Mouse (Mus musculus) thymus, postnatal 0 days (tissue): ENCODE results near the gene Mfap1b. TPM values are rescaled to one million over a fixed set of nuclear protein-coding genes. Genes with fewer than 3 reads are reported as not detected.
"Not testable (repeated sequence)": the region's sequence is repeated elsewhere in the genome, so short reads cannot be mapped to it uniquely, and the experiment has no call there.

Source experiments
- DNase-seq: peaks from one replicate; pipeline ENCODE4 v3.0.0-alpha.2; 2015; ENCODE audit warnings: low spot score
- polyA plus RNA-seq: library from polyadenylated mRNA; unstranded; fragments of >200 nt; fragmentation: Nextera tagmentation; extraction: Ambion mirVana; gene quantifications from 2 replicates; pipeline ENCODE4 v1.2.1, GENCODE M21; 2015

The Mfap1b gene
- polyA plus RNA-seq, 1 experiment from 2014 or later, result 56.2 TPM

DNA sequence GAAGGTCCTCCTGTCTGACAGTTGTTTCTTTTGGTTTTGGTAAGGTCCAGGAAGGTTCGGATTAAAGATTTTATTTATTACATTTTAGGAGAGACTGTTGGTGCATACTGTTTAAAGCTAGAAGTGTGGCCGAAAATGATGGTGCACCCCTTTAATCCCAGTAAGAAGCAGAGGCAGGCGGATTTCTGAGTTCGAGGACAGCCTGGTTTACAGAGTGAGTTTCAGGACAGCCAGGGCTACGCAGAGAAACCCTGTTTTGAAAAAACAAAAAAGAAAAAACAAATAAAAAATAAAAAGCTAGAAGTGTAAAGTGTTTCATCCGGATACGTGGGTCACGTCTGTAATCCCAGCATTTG is 291 bp upstream of the Mfap1b start:
- no peak for DNase-seq

DNA sequence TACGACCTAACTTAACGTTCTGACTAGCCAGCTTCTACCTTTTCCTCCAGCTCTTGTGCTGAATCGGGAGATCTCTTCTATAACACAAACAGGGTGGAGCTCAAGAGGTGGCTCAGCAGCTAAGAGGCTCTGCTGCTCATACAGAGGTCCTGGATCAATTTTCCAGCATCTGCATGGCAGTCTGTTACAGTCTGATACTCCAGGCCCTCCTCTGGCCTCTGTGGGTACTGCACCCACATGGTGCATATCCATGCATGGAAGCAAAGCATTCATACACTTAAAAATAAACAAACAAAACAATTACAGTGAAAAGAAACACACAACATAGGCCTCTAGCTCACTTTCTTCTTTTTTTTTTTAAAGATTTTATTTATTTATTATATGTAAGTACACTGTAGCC is 1.1 kb downstream of the Mfap1b start:
- not testable (repeated sequence) for DNase-seq

GRCm38 (mm10) chr2:121468982-121469381 is 4.9 kb downstream of the Mfap1b start:
- DNase-seq, result not testable (repeated sequence)

DNA sequence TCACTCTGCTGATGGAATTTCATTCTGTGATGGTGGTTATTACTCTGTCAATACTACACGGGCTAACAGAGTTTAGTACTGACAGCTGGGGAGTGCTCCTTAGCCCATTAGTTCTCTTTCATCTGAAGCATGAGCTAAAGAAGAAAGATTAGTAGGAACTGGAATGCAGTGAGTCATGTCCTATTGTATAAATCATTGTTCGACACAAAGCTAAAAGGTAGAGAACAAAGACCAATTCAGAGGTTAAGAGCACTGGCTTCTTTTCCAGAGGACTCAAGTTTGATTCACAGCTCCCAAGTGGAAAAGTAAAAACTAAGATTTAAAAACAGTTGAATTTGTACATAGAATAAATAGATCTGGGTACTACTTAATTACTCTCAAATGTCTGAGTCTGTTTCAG is 13.8 kb downstream of the Mfap1b start:
- DNase-seq, result no peak

DNA sequence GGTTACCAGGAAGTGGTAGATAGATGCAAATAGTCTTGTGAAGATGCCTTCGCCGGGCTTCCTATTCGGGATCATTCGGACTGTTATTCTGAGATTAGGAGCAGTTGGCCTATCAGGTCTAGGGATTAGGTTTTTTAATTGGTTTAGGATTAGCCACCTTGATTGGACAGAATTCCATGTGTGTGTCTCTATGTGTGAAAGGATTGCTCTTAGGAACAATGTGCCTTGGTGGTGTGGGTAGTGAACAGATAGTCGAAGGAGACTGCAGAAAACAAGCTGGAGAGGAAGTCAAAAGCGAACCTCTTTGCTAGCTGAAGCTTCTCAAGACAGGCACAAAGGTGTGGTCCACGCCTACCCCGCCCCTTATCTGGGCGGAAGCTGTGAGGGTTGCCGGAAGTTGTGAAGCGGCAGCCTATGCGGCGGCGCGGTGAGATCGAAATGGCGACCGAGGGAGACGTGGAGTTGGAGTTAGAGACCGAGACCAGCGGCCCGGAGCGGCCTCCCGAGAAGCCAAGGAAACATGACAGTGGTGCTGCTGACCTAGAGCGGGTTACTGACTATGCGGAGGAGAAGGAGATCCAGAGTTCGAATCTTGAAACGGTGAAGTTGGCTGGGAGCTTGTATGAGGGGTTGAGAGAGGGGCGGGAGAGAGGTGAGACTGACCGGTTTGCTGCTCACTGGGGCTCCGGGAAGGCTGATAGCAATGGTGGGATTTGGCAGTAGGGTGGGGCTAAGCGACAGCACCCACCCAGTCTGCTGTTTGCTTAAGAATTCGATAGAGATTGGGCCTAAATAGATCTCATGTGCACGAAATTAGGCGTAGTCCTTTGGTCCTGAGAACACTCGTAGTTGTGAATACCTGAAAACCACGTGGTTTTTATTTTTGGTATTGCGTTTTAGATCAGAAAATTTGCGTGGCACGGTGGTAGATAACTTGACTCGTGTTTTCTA is 16.9 kb downstream of the Mfap1b start, which contains the start of gene Serinc4:
TSS of gene Serinc4 (minus strand) at position 90 of the 951 bp plus-strand sequence.
- peak; percentile 93 for DNase-seq

DNA sequence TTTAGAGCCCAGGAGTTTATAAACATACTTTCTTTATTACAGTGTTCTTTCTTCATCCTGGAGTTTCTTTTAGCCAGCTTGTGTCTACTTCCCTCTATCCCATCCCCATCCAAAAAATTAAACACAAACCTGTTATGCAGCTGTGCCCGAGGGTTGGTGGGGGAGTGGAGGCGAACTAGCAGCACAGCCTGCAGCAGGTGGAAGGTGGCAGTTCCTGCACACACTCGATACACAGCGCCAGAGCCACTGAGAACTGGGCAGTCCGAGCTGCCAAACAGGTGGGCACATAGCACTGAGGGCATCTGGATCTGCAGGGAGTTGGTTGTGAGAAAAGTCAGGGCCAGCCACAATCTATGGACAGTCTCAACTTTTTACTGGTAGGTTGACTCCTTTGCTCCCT is 18.3 kb downstream of the Mfap1b start:
- no peak for DNase-seq

- DNase-seq, result no peak
Measured at GRCm38 (mm10) chr2:121453917-121454316, 19.9 kb downstream of the Mfap1b start.

- DNase-seq, result no peak
Measured at GRCm38 (mm10) chr2:121452990-121453389, 20.9 kb downstream of the Mfap1b start, which contains the start of gene Hypk. Gene Hypk, plus strand, starts transcription at chr2:121453290.

GRCm38 (mm10) chr2:121452361-121452760 is 21.5 kb downstream of the Mfap1b start:
- DNase-seq, result no peak

DNA sequence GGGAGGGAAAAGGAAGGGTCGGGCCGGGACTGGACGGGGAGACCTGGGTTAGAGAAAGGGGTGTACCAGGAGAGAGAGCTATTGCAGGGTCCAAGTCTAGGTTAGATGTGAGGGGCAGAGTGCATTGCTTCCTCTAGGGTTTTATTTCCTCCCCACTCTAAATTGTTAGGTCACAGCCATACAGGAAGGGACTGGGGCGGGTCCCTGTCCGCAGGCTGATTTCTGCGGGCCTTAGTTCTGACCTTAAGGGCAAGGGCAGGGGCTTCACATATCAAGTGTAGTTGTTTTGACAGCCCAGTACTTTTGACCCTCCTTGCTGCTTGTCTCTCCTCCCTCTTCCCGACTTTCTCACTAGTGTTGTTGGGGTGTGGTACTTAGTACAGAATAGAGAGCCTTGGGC is 23.8 kb downstream of the Mfap1b start:
- peak; percentile 14 for DNase-seq

DNA sequence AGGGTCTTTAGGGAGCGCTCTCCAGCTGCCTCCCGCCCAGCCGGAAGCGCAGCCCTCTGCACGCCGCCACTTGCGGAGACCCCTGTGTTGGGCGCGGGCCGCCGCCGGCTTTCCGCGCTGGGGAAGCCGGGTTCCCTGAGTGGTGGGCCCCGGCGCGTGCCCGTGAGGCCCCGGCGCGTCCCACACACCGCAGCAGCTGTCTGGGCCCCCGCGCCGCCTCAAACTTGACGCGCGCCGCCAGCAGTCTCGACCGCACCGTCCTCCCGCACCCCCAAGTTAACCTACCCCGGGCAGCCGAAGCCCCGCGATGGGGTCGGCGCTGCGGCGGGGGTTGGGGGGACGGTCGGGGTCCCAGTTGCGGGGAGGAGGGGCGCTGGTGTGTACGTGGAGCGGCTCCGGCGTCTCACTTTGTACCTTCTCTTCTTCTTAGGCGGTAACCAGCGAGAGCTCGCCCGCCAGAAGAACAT is 24.3 kb downstream of the Mfap1b start:
- no peak for DNase-seq

DNA sequence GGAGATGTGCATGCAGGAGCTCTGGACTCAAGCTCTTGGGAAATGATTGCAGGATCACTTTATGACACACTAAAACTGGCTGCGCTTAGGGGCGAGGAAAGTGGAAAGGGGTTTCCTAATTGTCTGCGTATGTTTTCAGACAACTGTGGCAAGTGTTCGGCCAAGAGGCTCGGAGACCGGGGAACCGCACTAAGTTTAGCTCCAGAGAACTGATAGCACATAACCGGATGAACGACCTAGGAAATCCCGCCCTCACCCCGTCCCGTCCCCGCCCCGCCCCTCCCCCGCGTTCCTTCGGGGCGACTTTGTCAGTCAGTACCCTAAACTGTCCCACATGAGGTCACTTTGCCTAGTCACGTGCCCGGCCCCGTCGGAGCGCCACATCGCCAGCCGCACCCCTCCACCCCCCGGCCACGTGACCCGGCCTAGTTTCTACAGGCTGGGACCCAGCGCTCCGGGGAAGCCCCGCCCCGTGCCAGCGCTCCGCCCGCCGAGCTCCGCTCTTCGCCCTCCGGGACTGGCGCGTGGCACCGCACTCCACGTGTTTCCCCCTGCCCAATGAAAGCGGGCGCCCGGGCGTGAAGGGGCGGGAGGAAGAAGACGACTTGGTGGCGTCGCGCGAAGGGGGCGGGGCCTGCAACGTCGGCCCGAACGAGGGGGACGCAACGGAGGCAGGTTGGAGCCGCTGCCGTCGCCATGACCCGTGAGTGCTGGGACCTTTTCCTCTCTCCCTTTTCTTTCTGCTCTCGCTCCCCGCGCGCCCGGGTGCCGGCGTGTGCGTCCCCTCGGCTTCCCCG is 24.9 kb downstream of the Mfap1b start, which contains the start of gene Serf2:
TSS of gene Serf2 (plus strand) at position 457 of the 797 bp plus-strand sequence.
- peak; percentile 99 for DNase-seq

- peak; percentile 17 for DNase-seq
Measured at GRCm38 (mm10) chr2:121448136-121448535, 25.7 kb downstream of the Mfap1b start.

GRCm38 (mm10) chr2:121447006-121447405 is 26.9 kb downstream of the Mfap1b start:
- no peak for DNase-seq

GRCm38 (mm10) chr2:121446506-121446905 is 27.4 kb downstream of the Mfap1b start:
- DNase-seq, result no peak

DNA sequence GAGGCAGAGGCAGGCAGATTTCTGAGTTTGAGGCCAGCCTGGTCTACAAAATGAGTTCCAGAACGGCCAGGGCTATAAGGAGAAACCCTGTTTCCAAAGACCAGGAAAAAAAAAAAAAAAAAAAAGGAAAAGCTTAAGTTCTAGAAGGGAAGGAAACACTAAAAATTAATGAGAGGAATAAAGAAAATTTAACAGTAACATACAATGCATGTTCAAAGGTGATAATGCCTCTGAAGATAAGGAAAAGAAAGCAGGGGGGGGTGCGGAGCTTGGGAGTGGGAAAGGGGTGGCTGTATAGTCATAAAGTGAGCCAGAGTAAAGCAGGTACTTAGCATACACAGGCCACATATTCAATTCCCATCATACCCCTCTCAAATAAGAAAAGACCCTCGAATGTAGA is 28.8 kb downstream of the Mfap1b start:
- DNase-seq, result no peak

DNA sequence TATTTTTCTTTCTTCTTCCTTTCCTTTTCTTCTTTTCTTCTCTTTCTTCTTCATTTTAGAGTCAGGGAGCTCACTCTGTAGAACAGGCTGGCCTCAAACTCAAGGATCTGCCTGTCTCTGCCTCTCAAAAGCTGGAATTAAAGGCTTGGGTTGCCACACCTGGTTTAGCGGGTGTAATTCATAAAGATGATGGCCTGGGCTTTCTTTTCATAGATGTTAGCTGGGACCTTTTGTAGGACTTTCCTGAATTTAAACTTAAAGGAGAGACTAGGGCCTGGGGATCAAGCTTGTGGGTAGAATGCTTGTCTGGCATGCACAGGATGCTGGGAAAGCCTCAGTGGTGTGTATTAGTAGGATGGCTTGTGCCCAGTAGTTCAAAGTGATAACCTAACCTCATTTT is 29.7 kb downstream of the Mfap1b start, which contains the start of gene Ell3:
TSS of gene Ell3 (minus strand) at position 101 of the 400 bp plus-strand sequence.
- no peak for DNase-seq

DNA sequence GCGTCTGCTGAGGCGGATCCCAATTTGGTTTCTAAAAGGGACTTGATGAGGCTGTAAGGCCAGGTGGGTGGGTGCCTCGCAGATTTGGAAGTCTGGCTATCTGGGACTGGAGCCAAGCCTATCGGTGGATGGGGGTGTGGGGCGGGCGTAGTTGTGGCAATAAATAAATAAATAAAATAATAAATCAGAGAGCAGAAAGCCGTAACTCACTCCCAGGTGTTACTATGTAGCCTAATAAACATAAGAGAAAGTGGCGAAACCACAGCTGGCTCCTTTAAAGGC is 30.9 kb downstream of the Mfap1b start:
- DNase-seq, result no peak

DNA sequence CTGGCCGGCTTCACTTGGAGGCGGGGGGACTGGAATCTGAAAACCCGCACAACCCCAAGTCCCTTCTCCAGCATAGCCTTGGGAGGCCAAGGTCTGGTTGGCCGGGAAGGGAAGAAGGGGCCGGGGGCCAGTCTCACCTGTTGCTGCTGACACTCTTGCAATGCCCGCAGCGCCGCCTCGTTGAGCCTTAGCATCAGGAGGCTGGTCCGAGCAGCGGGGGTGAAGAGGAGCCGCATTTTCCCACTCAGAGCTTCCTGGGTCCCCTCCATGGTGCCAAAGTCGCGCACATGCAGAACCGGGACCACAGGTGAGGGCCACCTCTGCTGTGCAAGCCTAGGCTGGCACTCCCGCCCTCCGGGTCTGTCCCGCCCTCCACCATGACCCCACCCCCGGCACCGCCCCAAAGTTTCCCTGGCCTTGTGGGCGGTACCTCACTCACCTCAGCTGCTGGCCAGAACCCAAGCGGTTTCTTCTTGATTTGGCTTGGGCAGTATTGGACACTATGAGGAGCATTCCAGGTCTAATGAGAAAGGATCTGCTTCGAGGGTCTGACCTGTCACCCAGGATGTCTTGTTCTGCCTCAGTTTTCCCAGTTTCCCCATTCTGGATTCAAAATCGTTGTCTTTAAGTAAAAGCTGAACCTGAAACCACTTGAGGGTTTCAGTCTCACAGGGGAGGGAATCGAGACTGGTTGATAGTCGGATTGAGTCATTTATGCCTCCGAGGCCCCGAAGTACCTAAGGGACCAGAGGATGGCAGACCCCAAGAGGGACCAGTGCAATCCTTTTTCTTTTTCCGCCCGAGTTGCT is 31.4 kb downstream of the Mfap1b start:
- peak; percentile 50 for DNase-seq

- no peak for DNase-seq
Measured at GRCm38 (mm10) chr2:121441800-121442199, 32.1 kb downstream of the Mfap1b start.
